In genomic region chr9:103378686-103379085, GRCm38 (mm10) we compare ENCODE assay signal across 10 mouse cellular contexts.
"Had no signal": no experiment of that assay in that cellular context is flagged by ENCODE, and none has a peak within 500 bp of the region (broad histone marks: within the 10 kb centered on the region; RNA-seq: fewer than 3 reads in every experiment).

No protein-coding gene starts in this region.

- DNase-seq: kidney, adult 9 months; kidney, postnatal 36 days; layer of hippocampus, adult 9-11 months; layer of hippocampus, postnatal 36 days; lung, postnatal 14 days; right cerebral cortex, adult 18-20 months; right cerebral cortex, postnatal 25 days; thymus, postnatal 36 days had no signal

- ATAC-seq: liver, embryonic 12.5 days; midbrain, embryonic 13.5 days had no signal
